Mouse (Mus musculus): ENCODE data around the gene Rbm19. TPM values are rescaled to one million over a fixed set of nuclear protein-coding genes. Genes with fewer than 3 reads are reported as not detected.

Rbm19 gene
- total and polyA plus RNA-seq, 2 experiments from 2014 or later = 10.2 to 20.8 TPM

GRCm38 (mm10) chr5:120221216-120221615 lies 105.0 kb downstream of the Rbm19 start:
- Histone ChIP-seq H3K27ac (ENCODE audit: low read depth) (no peak overlapping the region), H3K4me1 (ENCODE audit: control insufficient read depth, insufficient read depth) (no peaks in the 10 kb centered on the region), H3K27me3 (ENCODE audit: control insufficient read depth, insufficient read depth, low read length) (0 out of 2 replicates have a peak, but pooled peaks cover 19% of the 10 kb centered on the region), H3K4me3 (ENCODE audit: low read depth, low read length) (no peak overlapping the region), H3K4me2 (ENCODE audit: low read depth, low read length) (no peak overlapping the region), H3K36me3 (replicated peaks; ENCODE audit: control insufficient read depth, insufficient read depth, low read length) (no peaks in the 10 kb centered on the region), H3K9ac (replicated peaks; ENCODE audit: low read depth, low read length) (no peak overlapping the region), H3K9me3 (replicated peaks; ENCODE audit: control insufficient read depth, low read length) (no peaks in the 10 kb centered on the region)
- no peak for DNase-seq (ENCODE audit: low spot score)
- WGBS = 8% methylated on average over 4 of the region's 4 CpGs
- ATAC-seq (ENCODE audit: insufficient read depth, low read depth) = no peak
- no peak for TF ChIP-seq CTCF (IDR thresholded peaks at IDR 0.05; ENCODE audit: low read depth)
- TF ChIP-seq EP300 (IDR thresholded peaks at IDR 0.05; ENCODE audit: low read depth) = no peak

DNA sequence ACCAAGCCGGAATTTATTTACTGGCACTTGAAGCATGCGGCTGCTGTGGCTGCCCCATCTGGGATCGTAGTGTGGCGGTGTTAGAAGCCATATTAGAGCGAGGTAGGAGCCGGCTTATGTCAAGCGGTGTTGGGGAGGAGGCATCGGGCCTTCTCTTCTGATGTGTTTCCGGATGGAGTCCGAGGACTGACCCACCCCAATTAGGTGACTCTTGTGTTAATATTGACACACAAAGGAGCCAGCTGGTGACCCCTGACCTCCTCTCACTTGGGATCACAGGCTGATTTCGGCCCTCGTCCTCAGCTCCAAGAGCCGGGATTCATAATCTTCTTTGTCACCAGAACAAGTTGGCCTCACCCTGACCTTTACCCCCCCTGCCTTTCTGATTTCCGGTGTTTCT lies 109.1 kb downstream of the Rbm19 start:
- no peak overlapping the region for H3K4me2 ChIP-seq (ENCODE audit: low read depth, low read length)
- TF ChIP-seq EP300 (IDR thresholded peaks at IDR 0.05; ENCODE audit: low read depth) = no peak
- TF ChIP-seq CTCF (IDR thresholded peaks at IDR 0.05; ENCODE audit: low read depth) = no peak
- no peak for DNase-seq (ENCODE audit: low spot score)
- H3K9me3 ChIP-seq (replicated peaks; ENCODE audit: control insufficient read depth, low read length) = no peaks in the 10 kb centered on the region
- H3K4me1 ChIP-seq (ENCODE audit: control insufficient read depth, insufficient read depth) = no peaks in the 10 kb centered on the region
- 63% methylated on average over 14 of the region's 14 CpGs for WGBS
- H3K36me3 ChIP-seq (replicated peaks; ENCODE audit: control insufficient read depth, insufficient read depth, low read length) = no peaks in the 10 kb centered on the region
- 0 out of 2 replicates have a peak, but pooled peaks cover 21% of the 10 kb centered on the region for H3K27me3 ChIP-seq (ENCODE audit: control insufficient read depth, insufficient read depth, low read length)
- ATAC-seq (ENCODE audit: insufficient read depth, low read depth) = no peak
- no peak overlapping the region for H3K27ac ChIP-seq (ENCODE audit: low read depth)
- no peak overlapping the region for H3K4me3 ChIP-seq (ENCODE audit: low read depth, low read length)
- no peak overlapping the region for H3K9ac ChIP-seq (replicated peaks; ENCODE audit: low read depth, low read length)

DNA sequence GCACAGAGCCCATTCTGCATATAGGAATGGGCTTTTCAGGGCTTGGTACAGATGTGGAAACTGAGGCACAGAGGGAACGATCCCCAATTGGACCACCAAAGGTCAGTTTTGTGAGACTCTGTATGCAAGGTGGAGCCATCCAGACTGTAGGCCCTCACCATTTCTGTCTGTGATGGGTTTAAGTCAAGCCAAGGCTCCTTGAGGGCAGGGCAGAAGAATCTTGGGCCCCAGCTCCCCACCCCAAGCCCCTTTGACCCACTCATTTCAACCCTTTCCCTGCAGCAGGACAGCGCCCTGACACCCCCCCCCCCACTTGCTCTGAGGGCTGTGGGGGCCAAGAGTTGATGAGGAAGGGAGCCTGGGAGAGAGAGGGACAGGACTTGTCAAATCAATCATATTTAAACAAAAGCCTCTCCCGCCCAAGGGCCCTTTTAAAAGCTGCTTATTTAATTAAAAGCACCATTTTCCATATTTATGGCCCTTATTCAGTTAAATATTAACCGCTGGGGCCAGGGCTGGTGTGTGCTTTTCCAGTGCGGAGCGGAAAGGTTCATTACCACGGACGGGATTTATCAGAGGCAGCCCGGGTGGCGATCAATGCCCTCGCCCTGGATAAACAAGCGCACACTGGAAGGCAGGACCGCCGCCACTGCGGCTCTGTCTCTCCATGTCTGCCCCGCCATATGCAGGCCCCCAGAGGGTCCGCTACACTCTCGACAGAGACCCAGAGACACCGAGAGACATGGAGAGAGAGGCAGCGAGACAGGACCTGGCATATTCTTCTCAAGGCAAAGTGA lies 112.5 kb downstream of the Rbm19 start:
- H3K27me3 ChIP-seq (ENCODE audit: control insufficient read depth, insufficient read depth, low read length) = peaks cover 15% of the 10 kb centered on the region; the same call in 1 of the 2 replicates
- WGBS = 52% methylated on average over 20 of the region's 20 CpGs

GRCm38 (mm10) chr5:120231435-120232147 lies 115.3 kb downstream of the Rbm19 start:
- H3K27me3 ChIP-seq (ENCODE audit: control insufficient read depth, insufficient read depth, low read length) = peaks cover 18% of the 10 kb centered on the region; the same call in 1 of the 2 replicates
- ATAC-seq (ENCODE audit: insufficient read depth, low read depth) = no peak
- H3K36me3 ChIP-seq (replicated peaks; ENCODE audit: control insufficient read depth, insufficient read depth, low read length) = no peaks in the 10 kb centered on the region
- H3K4me1 ChIP-seq (ENCODE audit: control insufficient read depth, insufficient read depth) = no peaks in the 10 kb centered on the region
- H3K4me2 ChIP-seq (ENCODE audit: low read depth, low read length) = no peak overlapping the region
- no peak overlapping the region for H3K9ac ChIP-seq (replicated peaks; ENCODE audit: low read depth, low read length)
- WGBS = 7% methylated on average over 25 of the region's 25 CpGs
- no peak for DNase-seq (ENCODE audit: low spot score)
- H3K27ac ChIP-seq (ENCODE audit: low read depth) = no peak overlapping the region
- no peak for TF ChIP-seq CTCF (IDR thresholded peaks at IDR 0.05; ENCODE audit: low read depth)
- no peak for TF ChIP-seq EP300 (IDR thresholded peaks at IDR 0.05; ENCODE audit: low read depth)
- no peaks in the 10 kb centered on the region for H3K9me3 ChIP-seq (replicated peaks; ENCODE audit: control insufficient read depth, low read length)
- H3K4me3 ChIP-seq (ENCODE audit: low read depth, low read length) = no peak overlapping the region

More for the DNA sequence above, 112.5 kb downstream of the Rbm19 start:
- H3K4me2 ChIP-seq (ENCODE audit: low read depth, low read length) = no peak overlapping the region
- no peaks in the 10 kb centered on the region for H3K9me3 ChIP-seq (replicated peaks; ENCODE audit: control insufficient read depth, low read length)
- ATAC-seq (ENCODE audit: insufficient read depth, low read depth) (no peak), DNase-seq (ENCODE audit: low spot score) (no peak)
- no peak overlapping the region for H3K27ac ChIP-seq (ENCODE audit: low read depth)
- no peaks in the 10 kb centered on the region for H3K36me3 ChIP-seq (replicated peaks; ENCODE audit: control insufficient read depth, insufficient read depth, low read length)
- TF ChIP-seq EP300 (IDR thresholded peaks at IDR 0.05; ENCODE audit: low read depth) (no peak), CTCF (IDR thresholded peaks at IDR 0.05; ENCODE audit: low read depth) (no peak)
- no peak overlapping the region for H3K9ac ChIP-seq (replicated peaks; ENCODE audit: low read depth, low read length)
- H3K4me3 ChIP-seq (ENCODE audit: low read depth, low read length) = no peak overlapping the region
- no peaks in the 10 kb centered on the region for H3K4me1 ChIP-seq (ENCODE audit: control insufficient read depth, insufficient read depth)

DNA sequence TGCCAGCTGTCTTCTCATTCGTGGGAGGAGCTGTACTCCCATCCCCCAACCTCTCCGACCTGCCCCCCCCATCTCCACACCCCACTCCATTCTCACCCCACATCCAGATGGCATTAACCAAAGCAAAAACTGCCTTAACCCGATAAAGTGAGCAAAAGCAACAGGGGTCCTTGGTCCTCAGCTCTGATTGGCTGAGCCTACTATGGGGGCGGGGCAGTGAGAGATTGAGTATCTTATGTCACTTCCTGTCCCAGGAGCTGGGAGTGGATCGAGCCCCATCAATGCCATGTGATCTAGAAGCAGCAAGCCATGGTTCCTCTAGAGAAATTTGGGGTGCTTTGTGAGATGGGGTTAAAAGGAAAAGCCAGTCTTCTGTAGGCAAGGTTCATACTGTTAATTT lies 118.9 kb downstream of the Rbm19 start:
- Histone ChIP-seq H3K9me3 (replicated peaks; ENCODE audit: control insufficient read depth, low read length) (no peaks in the 10 kb centered on the region), H3K4me1 (ENCODE audit: control insufficient read depth, insufficient read depth) (no peaks in the 10 kb centered on the region), H3K27ac (ENCODE audit: low read depth) (no peak overlapping the region), H3K9ac (replicated peaks; ENCODE audit: low read depth, low read length) (no peak overlapping the region), H3K4me2 (ENCODE audit: low read depth, low read length) (no peak overlapping the region), H3K27me3 (ENCODE audit: control insufficient read depth, insufficient read depth, low read length) (peaks cover 16% of the 10 kb centered on the region; the same call in 1 of the 2 replicates), H3K4me3 (ENCODE audit: low read depth, low read length) (no peak overlapping the region), H3K36me3 (replicated peaks; ENCODE audit: control insufficient read depth, insufficient read depth, low read length) (no peaks in the 10 kb centered on the region)
- TF ChIP-seq CTCF (IDR thresholded peaks at IDR 0.05; ENCODE audit: low read depth) (no peak), EP300 (IDR thresholded peaks at IDR 0.05; ENCODE audit: low read depth) (no peak)
- 40% methylated on average over 5 of the region's 5 CpGs for WGBS
- ATAC-seq (ENCODE audit: insufficient read depth, low read depth) (no peak), DNase-seq (ENCODE audit: low spot score) (no peak)

Measured in heart, postnatal 0 days (tissue).